Mouse (Mus musculus) liver, adult 2 months (tissue): Measurements from ENCODE around the gene Bnip3.

ENCODE experiments used
- CTCF ChIP-seq: fragments of 200-500 bp; IDR thresholded peaks from 2 replicates; pipeline ENCODE4 v1.5.1; 2011; ENCODE audit warnings: low read depth, low read length, control low read depth
- POLR2A ChIP-seq: fragments of 200-500 bp; IDR thresholded peaks from 2 replicates; pipeline ENCODE4 v1.6.1; 2011; ENCODE audit warnings: low read length, control low read depth; ENCODE audit not compliant: insufficient read depth; ENCODE audit errors: extremely low read depth

DNA sequence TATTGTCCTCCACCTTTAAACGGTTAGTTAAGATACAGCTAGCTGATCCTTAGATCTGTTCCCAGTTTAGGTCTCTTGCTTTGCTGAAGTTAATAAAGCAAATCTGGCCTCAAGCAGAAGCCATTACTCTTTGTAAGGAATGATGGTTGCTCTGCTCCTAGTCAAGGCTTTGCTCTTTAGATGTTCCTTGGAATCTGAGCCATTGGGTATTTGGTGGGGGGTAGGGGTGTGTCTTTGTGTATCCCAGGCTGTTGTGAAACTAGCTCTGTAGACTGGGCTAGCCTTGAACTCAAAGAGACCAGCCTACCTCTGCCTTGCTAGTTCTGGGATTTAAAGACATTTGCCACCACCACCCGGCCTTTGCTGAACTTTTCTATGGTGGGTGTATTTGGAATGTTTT, 55.1 kb downstream of the Bnip3 start:
- TF ChIP-seq POLR2A (no peak), CTCF (no peak)
